Mouse (Mus musculus) myocyte (in vitro differentiated cells): Measurements from ENCODE around the gene Slc35f3. TPM values are rescaled to one million over a fixed set of nuclear protein-coding genes. Genes with fewer than 3 reads are reported as not detected.

Experiments
- H3K27me3 ChIP-seq: one replicate; pipeline ENCODE4 v1.6.1; 2011; ENCODE audit not compliant: control insufficient read depth, insufficient read depth, insufficient read length
- H3K36me3 ChIP-seq: one replicate; pipeline ENCODE4 v1.6.1; 2011; ENCODE audit not compliant: control insufficient read depth, insufficient read depth
- H3K4me2 ChIP-seq: one replicate; pipeline ENCODE4 v1.6.1; 2011; ENCODE audit warnings: low read depth, control low read depth
- H3K4me3 ChIP-seq: one replicate; pipeline ENCODE4 v1.5.1; 2011; ENCODE audit warnings: mild to moderate bottlenecking, control low read depth, moderate library complexity
- H3K79me2 ChIP-seq: one replicate; pipeline ENCODE4 v1.6.1; 2011; ENCODE audit not compliant: control insufficient read depth, insufficient read depth
- H3ac ChIP-seq: one replicate; pipeline ENCODE4 v1.6.1; 2011; ENCODE audit not compliant: control insufficient read depth, insufficient read length
- CEBPB ChIP-seq: IDR thresholded peaks from 2 replicates; pipeline ENCODE4 v1.6.1; 2011; ENCODE audit warnings: mild to moderate bottlenecking, moderate library complexity; ENCODE audit not compliant: poor library complexity, insufficient read depth, severe bottlenecking
- E2F4 ChIP-seq: IDR thresholded peaks from one replicate; pipeline ENCODE4 v1.6.1; 2011; ENCODE audit warnings: mild to moderate bottlenecking, control low read depth, moderate library complexity; ENCODE audit not compliant: insufficient read depth
- MAX ChIP-seq: IDR thresholded peaks from one replicate; pipeline ENCODE4 v1.6.1; 2011; ENCODE audit warnings: low read depth, mild to moderate bottlenecking, control low read depth
- MYOD1 ChIP-seq, 3 experiments: IDR thresholded peaks; one replicate each; pipeline ENCODE4 v1.6.1; 2011; ENCODE audit warnings: control low read depth in 2 of 3, low read depth in 2 of 3, mild to moderate bottlenecking in 2 of 3, moderate library complexity in 1 of 3; ENCODE audit not compliant: insufficient read length in 2 of 3, control insufficient read depth in 1 of 3
- MYOG ChIP-seq, 3 experiments: IDR thresholded peaks; one replicate each; pipeline ENCODE4 v1.6.1; 2011; ENCODE audit warnings: control low read depth in 2 of 3, low read depth in 2 of 3, mild to moderate bottlenecking in 2 of 3; ENCODE audit not compliant: insufficient read length in 2 of 3, control insufficient read depth in 1 of 3, insufficient read depth in 1 of 3
- POLR2A ChIP-seq: IDR thresholded peaks from one replicate; pipeline ENCODE4 v1.6.1; 2011; ENCODE audit warnings: low read depth, mild to moderate bottlenecking, control low read depth, moderate library complexity; ENCODE audit not compliant: insufficient read length
- POLR2AphosphoS2 ChIP-seq: IDR thresholded peaks from one replicate; pipeline ENCODE4 v1.6.1; 2011; ENCODE audit warnings: low read depth, control low read depth; ENCODE audit not compliant: insufficient read length
- REST ChIP-seq: IDR thresholded peaks from one replicate; pipeline ENCODE4 v1.6.1; 2011; ENCODE audit warnings: mild to moderate bottlenecking, control low read depth, moderate library complexity; ENCODE audit not compliant: insufficient read depth, insufficient read length
- SRF ChIP-seq: IDR thresholded peaks from one replicate; pipeline ENCODE4 v1.6.1; 2011; ENCODE audit warnings: low read depth; ENCODE audit not compliant: control insufficient read depth, insufficient read length
- TCF12 ChIP-seq: IDR thresholded peaks from one replicate; pipeline ENCODE4 v1.6.1; 2011; ENCODE audit warnings: mild to moderate bottlenecking, control low read depth; ENCODE audit not compliant: poor library complexity, insufficient read depth, severe bottlenecking
- TCF3 ChIP-seq: IDR thresholded peaks from one replicate; pipeline ENCODE4 v1.6.1; 2011; ENCODE audit warnings: low read depth, control low read depth; ENCODE audit not compliant: insufficient read length
- USF1 ChIP-seq: IDR thresholded peaks from one replicate; pipeline ENCODE4 v1.6.1; 2011; ENCODE audit warnings: low read depth, mild to moderate bottlenecking, control low read depth, moderate library complexity
- polyA plus RNA-seq: library from polyadenylated mRNA; unstranded; fragments of >200 nt; fragmentation: generic; extraction: Trizol; gene quantifications from one replicate; pipeline ENCODE4 v1.2.1, GENCODE M21; 2012; ENCODE audit warnings: missing spikeins

Gene Slc35f3
- polyA plus RNA-seq, 1 experiment: 0.02 TPM

DNA sequence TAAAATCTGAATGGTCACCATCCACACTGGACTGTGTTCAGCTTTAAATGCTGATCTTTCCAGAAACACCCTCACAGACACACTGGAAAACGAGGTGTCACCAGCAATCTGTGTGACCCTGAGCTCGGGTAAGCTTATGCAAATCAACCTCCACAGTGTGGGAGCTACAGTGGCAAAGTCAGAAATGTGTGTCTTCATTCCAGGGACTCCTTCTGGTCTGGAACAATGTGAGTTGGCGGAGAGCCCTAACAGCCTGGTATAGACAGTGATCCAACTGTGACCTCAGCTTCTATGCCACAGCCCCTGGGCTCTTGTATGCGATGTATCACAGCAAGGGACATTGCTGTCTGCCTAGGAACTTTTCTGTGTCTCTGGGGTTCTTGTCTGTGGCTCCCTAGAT is 25.3 kb upstream of the Slc35f3 start:
- no peak overlapping the region for H3K4me2 ChIP-seq
- no peaks in the 10 kb centered on the region for H3K36me3 ChIP-seq
- no peak overlapping the region for H3K4me3 ChIP-seq
- no peak overlapping the region for H3ac ChIP-seq
- TF ChIP-seq USF1 (no peak), MYOG (IDR thresholded peaks at IDR 0.05; ENCODE audit: control insufficient read depth in 1 of 3, insufficient read depth in 1 of 3, insufficient read length in 2 of 3, low read depth in 2 of 3) (no peak), E2F4 (no peak), POLR2A (no peak), REST (no peak), MYOD1 (IDR thresholded peaks at IDR 0.05; ENCODE audit: control insufficient read depth in 1 of 3, insufficient read length in 2 of 3, low read depth in 2 of 3) (no peak), TCF12 (no peak), CEBPB (no peak), SRF (no peak), MAX (no peak), POLR2AphosphoS2 (no peak), TCF3 (no peak)
- no peaks in the 10 kb centered on the region for H3K27me3 ChIP-seq
- H3K79me2 ChIP-seq: no peaks in the 10 kb centered on the region

DNA sequence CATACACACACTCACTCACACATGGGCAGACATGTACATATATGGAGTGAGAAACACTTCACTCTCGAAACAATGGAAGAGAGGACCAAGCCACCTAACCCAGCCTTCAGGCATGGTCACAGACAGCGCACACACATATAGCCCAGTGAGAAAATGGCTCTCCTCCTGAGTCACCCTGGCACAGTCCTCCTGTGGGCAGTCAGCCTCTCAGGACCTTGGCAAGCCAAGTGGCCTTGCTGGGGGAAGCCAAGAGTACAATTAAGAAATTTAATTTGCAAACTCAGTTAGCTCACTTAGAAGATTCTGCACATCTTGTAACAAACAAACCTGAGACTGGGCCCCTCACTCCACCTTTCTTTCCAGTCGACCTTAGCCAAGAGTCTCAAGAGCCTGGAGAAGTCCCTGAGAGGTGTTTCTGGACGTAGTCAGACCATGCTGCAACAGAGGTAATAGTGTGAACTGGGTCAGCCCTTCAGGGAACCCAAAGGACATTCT is 23.4 kb upstream of the Slc35f3 start:
- TF ChIP-seq REST: no peak
- TF ChIP-seq POLR2A: no peak
- no peak for TF ChIP-seq MYOG (IDR thresholded peaks at IDR 0.05; ENCODE audit: control insufficient read depth in 1 of 3, insufficient read depth in 1 of 3, insufficient read length in 2 of 3, low read depth in 2 of 3)
- TF ChIP-seq E2F4: no peak
- TF ChIP-seq TCF3: no peak
- TF ChIP-seq USF1: no peak
- no peak overlapping the region for H3ac ChIP-seq
- no peak overlapping the region for H3K4me2 ChIP-seq
- no peaks in the 10 kb centered on the region for H3K27me3 ChIP-seq
- H3K4me3 ChIP-seq: no peak overlapping the region
- no peaks in the 10 kb centered on the region for H3K36me3 ChIP-seq
- H3K79me2 ChIP-seq: no peaks in the 10 kb centered on the region

- Histone ChIP-seq H3ac (no peak overlapping the region), H3K36me3 (no peaks in the 10 kb centered on the region), H3K4me2 (no peak overlapping the region), H3K27me3 (no peaks in the 10 kb centered on the region), H3K4me3 (no peak overlapping the region), H3K79me2 (no peaks in the 10 kb centered on the region)
- TF ChIP-seq MYOD1 (IDR thresholded peaks at IDR 0.05; ENCODE audit: control insufficient read depth in 1 of 3, insufficient read length in 2 of 3, low read depth in 2 of 3): no peak
- TF ChIP-seq POLR2AphosphoS2: no peak
- no peak for TF ChIP-seq MAX
Observed at GRCm38 (mm10) chr8:126275886-126276285, 22.5 kb upstream of the Slc35f3 start.

- no peaks in the 10 kb centered on the region for H3K79me2 ChIP-seq
- no peak for TF ChIP-seq TCF3
- H3K36me3 ChIP-seq: no peaks in the 10 kb centered on the region
- peaks cover 33% of the 10 kb centered on the region for H3K27me3 ChIP-seq
- peak overlapping the region; percentile 20 for H3K4me2 ChIP-seq
- no peak overlapping the region for H3ac ChIP-seq
- no peak overlapping the region for H3K4me3 ChIP-seq
Observed at GRCm38 (mm10) chr8:126291951-126292350, 6.4 kb upstream of the Slc35f3 start.

- Histone ChIP-seq H3K27me3 (peaks cover 36% of the 10 kb centered on the region), H3K4me3 (no peak overlapping the region), H3ac (no peak overlapping the region), H3K79me2 (no peaks in the 10 kb centered on the region), H3K4me2 (no peak overlapping the region), H3K36me3 (no peaks in the 10 kb centered on the region)
- TF ChIP-seq E2F4 (no peak), CEBPB (no peak), SRF (no peak), USF1 (no peak), POLR2A (no peak), MAX (no peak), POLR2AphosphoS2 (no peak), TCF3 (no peak), REST (no peak), TCF12 (no peak), MYOD1 (IDR thresholded peaks at IDR 0.05; ENCODE audit: control insufficient read depth in 1 of 3, insufficient read length in 2 of 3, low read depth in 2 of 3) (no peak), MYOG (IDR thresholded peaks at IDR 0.05; ENCODE audit: control insufficient read depth in 1 of 3, insufficient read depth in 1 of 3, insufficient read length in 2 of 3, low read depth in 2 of 3) (no peak)
Observed at GRCm38 (mm10) chr8:126297284-126297845, 993 bp upstream of the Slc35f3 start.
